Mouse (Mus musculus) lung, embryonic 16.5 days (tissue): Measurements from ENCODE around the gene Pabpn1l. TPM values are rescaled to one million over a fixed set of nuclear protein-coding genes. Genes with fewer than 3 reads are reported as not detected.
A peak's percentile ranks its signal among the peaks of the same experiment; 100 is the strongest.
"Not testable (repeated sequence)": the region's sequence is repeated elsewhere in the genome, so short reads cannot be mapped to it uniquely, and the experiment has no call there.

ENCODE experiments used
- ATAC-seq: fragments of 200-750 bp; cut with Nextera tagmentation; 2 replicates; pipeline ENCODE4 v1.8.0; 2017; ENCODE audit warnings: low read depth, mild to moderate bottlenecking, moderate library complexity
- H3K27ac ChIP-seq: fragments of 300-500 bp; sonication (generic); 2 replicates; pipeline ENCODE4 v1.5.1; 2014; ENCODE audit warnings: mild to moderate bottlenecking, control low read depth, low read length
- H3K27me3 ChIP-seq: fragments of 300-500 bp; sonication (generic); 2 replicates; pipeline ENCODE4 v1.6.1; 2014; ENCODE audit warnings: low read depth, low read length, mixed read lengths; ENCODE audit not compliant: control insufficient read depth, insufficient read depth
- H3K36me3 ChIP-seq: fragments of 300-500 bp; sonication (generic); 2 replicates; pipeline ENCODE4 v1.6.1; 2014; ENCODE audit warnings: low read length; ENCODE audit not compliant: control insufficient read depth, insufficient read depth
- H3K4me1 ChIP-seq: fragments of 300-500 bp; sonication (generic); replicated peaks from 2 replicates; pipeline ENCODE4 v1.6.1; 2014; ENCODE audit warnings: low read length, mixed read lengths; ENCODE audit not compliant: control insufficient read depth, insufficient read depth
- H3K4me2 ChIP-seq: fragments of 300-500 bp; sonication (generic); 2 replicates; pipeline ENCODE4 v1.6.1; 2014; ENCODE audit warnings: low read depth, low read length, control low read depth
- H3K4me3 ChIP-seq: fragments of 300-500 bp; sonication (generic); 2 replicates; pipeline ENCODE4 v1.5.1; 2014; ENCODE audit warnings: mild to moderate bottlenecking, low read length, control low read depth
- H3K9ac ChIP-seq: fragments of 300-500 bp; sonication (generic); 2 replicates; pipeline ENCODE4 v1.6.1; 2014; ENCODE audit warnings: low read length, control low read depth
- H3K9me3 ChIP-seq: fragments of 300-500 bp; sonication (generic); 2 replicates; pipeline ENCODE4 v1.6.1; 2016; ENCODE audit warnings: low read length; ENCODE audit not compliant: control insufficient read depth
- WGBS: fragments of 180-500 bp; shearing (Covaris S2); extraction: QIAGEN DNeasy Blood & Tissue Kit; methylation state at CpG from one replicate; pipeline ENCODE4 v1.1.7; 2014; 5-methylcytosine and 5-hydroxymethylcytosine counted together
- polyA plus RNA-seq: library from polyadenylated mRNA; unstranded; fragments of >200 nt; fragmentation: Nextera tagmentation; extraction: Ambion mirVana; gene quantifications from 2 replicates; pipeline ENCODE4 v1.2.1, GENCODE M21; 2015

Gene Pabpn1l
- polyA plus RNA-seq, 1 experiment from 2014 or later, result not detected

GRCm38 (mm10) chr8:122576648-122577022 lies 45.9 kb downstream of the Pabpn1l start, which contains the start of gene Aprt:
TSS of gene Aprt (minus strand) at chr8:122576909.
- peak; percentile 91 for ATAC-seq
- Histone ChIP-seq H3K9ac (peak within 1 kb of the TSS; percentile 85), H3K4me3 (peak within 1 kb of the TSS; percentile 71), H3K27ac (peak within 1 kb of the TSS; percentile 68), H3K27me3 (no peaks in the 10 kb centered on the region), H3K9me3 (no peaks in the 10 kb centered on the region), H3K4me1 (peaks cover 24% of the 10 kb centered on the region), H3K36me3 (peaks cover 10% of the 10 kb centered on the region), H3K4me2 (peak within 1 kb of the TSS; percentile 67)
- under 1% methylated on average over 39 of the region's 39 CpGs for WGBS

DNA sequence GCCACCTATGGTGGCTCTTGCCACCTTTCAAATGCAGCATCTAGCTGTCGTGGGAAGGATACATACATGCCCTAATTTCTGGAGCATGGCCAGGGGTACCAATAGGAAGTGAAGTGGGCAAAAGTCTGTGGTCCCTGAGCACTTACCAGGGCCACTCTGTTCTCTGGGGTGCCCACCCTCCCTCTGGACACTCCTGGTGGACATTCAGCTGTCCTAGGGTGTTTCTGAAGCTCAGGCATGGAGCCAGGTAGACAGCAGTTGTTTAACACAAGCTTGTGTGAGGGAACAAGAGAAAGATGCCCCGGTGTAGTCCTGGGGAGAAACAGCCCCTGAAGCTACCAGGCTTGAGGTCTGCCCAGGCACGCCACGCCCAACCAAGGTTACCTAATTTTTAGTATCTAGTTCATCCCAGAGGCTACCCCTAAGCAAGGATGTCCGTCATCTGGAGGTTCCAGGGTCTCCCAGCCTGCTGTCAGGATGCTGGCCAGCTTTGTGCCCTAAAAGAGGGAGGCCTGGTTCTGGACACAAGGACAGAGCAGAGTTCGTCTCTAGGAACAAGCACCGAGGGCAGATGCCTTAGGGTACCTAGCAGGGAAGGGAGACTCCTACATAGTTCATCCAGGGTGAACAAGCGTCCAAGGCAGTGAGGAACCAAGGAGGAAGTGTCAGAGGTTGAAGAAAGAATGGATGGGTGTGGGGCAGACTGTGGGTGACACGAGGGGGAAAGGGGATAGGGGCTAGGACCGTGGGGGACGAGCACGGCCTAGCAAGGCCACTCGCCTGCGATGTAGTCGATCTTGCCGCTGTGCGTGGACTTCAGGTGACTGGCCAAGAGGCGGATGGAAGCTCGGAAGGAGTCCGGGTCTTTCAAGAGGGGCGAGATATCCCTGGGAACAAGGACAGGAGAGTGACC lies 46.5 kb downstream of the Pabpn1l start:
- Histone ChIP-seq H3K9ac (peak overlapping the region; percentile 85), H3K36me3 (peaks cover 16% of the 10 kb centered on the region), H3K27me3 (no peaks in the 10 kb centered on the region), H3K4me1 (peaks cover 24% of the 10 kb centered on the region), H3K4me2 (peak overlapping the region; percentile 67), H3K27ac (peak overlapping the region; percentile 68), H3K9me3 (no peaks in the 10 kb centered on the region), H3K4me3 (peak overlapping the region; percentile 71)
- 12% methylated on average over 21 of the region's 21 CpGs for WGBS
- ATAC-seq, result peak; percentile 16

GRCm38 (mm10) chr8:122575286-122575685 lies 47.3 kb downstream of the Pabpn1l start:
- H3K4me1 ChIP-seq, result peaks cover 24% of the 10 kb centered on the region
- H3K9ac ChIP-seq, result no peak overlapping the region
- peak overlapping the region; percentile 67 for H3K4me2 ChIP-seq
- ATAC-seq, result no peak
- H3K9me3 ChIP-seq, result no peaks in the 10 kb centered on the region
- H3K4me3 ChIP-seq, result peak overlapping the region; percentile 71
- no peaks in the 10 kb centered on the region for H3K27me3 ChIP-seq
- H3K27ac ChIP-seq, result peak overlapping the region; percentile 3; the same call in 1 of the 2 replicates
- 50% methylated on average over 8 of the region's 8 CpGs for WGBS
- peaks cover 16% of the 10 kb centered on the region for H3K36me3 ChIP-seq

DNA sequence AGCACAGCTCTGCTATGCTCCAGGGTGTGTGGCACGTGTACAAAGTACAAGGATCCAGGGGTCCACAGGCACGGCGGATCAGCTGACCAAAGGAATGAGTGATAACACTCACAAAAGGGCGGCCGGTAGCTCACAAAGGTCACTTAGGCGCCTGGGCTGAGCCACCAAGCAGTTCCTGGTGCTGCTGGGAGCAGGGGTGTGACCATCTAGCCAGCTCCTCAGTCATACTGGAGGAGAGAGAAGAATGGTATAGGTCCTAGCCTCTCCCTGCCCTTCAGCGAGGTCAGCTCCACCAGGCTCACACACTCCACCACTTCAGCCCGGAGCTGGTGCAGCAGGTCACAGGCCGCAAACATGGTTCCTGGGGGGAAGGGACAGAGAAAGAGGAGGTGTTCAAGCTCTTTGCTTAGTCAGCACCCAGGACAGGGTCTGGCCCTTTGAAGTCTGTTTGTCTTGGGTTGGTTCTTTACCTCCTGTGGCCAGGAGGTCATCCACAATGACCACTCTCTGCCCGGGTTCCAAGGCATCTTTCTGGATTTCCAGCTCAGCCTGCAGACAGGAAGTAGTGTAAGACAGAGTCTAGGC lies 47.8 kb downstream of the Pabpn1l start:
- no peak overlapping the region for H3K9ac ChIP-seq
- peaks cover 16% of the 10 kb centered on the region for H3K36me3 ChIP-seq
- 29% methylated on average over 10 of the region's 10 CpGs for WGBS
- no peak overlapping the region for H3K4me3 ChIP-seq
- H3K9me3 ChIP-seq, result no peaks in the 10 kb centered on the region
- no peaks in the 10 kb centered on the region for H3K27me3 ChIP-seq
- H3K4me2 ChIP-seq, result peak overlapping the region; percentile 67
- ATAC-seq, result no peak
- H3K27ac ChIP-seq, result peak overlapping the region; percentile 3; the same call in 1 of the 2 replicates
- peaks cover 24% of the 10 kb centered on the region for H3K4me1 ChIP-seq

DNA sequence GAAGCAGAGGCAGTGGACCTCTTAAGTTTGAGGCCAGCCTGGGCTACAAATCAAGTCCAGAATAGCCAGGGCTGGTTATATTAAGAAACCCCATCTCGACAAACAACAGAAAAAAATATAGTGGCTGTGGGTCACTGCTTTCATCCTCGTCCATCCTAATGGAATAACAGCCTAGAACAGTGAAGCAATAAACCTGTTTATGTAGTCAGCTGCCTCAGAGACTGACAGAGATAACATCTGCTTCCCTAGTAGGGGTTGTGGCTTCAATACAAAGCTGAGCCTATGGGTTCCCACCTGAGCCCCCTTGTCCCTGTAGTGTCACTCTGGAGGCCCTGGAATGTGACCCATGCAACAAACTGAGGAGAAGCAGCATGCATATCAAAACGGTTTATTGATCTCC lies 48.3 kb downstream of the Pabpn1l start:
- no peak overlapping the region for H3K4me2 ChIP-seq
- ATAC-seq, result no peak
- no peak overlapping the region for H3K27ac ChIP-seq
- peaks cover 26% of the 10 kb centered on the region for H3K4me1 ChIP-seq
- no peak overlapping the region for H3K4me3 ChIP-seq
- no peaks in the 10 kb centered on the region for H3K27me3 ChIP-seq
- WGBS, result 39% methylated on average over 3 of the region's 3 CpGs
- H3K36me3 ChIP-seq, result peaks cover 16% of the 10 kb centered on the region
- no peaks in the 10 kb centered on the region for H3K9me3 ChIP-seq
- no peak overlapping the region for H3K9ac ChIP-seq

DNA sequence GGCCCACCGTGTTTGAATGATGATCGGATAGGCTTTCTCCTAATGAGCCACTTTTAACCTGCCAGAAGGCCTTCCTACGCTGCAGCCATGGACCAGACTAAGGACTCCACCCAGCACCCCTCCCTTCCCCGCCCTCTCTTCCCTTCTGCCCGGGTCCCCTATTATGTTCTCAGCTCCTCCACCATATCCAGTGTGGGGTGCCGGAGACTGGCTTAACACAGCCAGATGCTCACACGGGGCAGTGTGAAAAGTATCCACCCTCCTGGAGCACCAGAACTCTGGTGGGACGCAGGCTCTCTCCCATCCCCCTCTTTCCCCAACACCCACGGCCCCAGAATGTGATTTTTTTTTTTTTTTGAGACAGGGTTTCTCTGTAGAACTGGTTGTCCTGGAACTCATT lies 49.0 kb downstream of the Pabpn1l start:
- Histone ChIP-seq H3K9ac (no peak overlapping the region), H3K4me3 (no peak overlapping the region), H3K27me3 (no peaks in the 10 kb centered on the region), H3K4me2 (no peak overlapping the region), H3K27ac (no peak overlapping the region), H3K9me3 (no peaks in the 10 kb centered on the region), H3K4me1 (peaks cover 32% of the 10 kb centered on the region), H3K36me3 (peaks cover 16% of the 10 kb centered on the region)
- WGBS, result 60% methylated on average over 9 of the region's 9 CpGs
- no peak for ATAC-seq

DNA sequence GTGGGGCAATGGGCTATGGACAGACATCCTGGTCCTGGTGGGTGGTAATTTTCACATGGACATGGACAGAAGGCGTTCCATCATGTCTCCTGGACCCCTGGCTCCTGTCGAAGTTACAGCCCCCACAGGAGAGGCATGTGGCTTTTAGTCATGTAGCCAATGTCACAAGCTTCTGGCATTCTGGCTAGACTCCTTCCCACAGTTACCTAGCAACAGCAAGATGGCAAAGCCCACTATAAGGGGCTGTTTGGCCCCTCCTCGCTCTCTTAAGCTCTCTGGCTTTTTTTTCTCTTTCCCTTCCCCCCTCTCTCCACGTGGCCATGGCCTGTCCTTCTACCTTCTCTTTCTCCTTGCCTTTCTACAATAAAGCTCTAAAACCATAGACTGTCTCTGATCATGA lies 49.4 kb downstream of the Pabpn1l start:
- not testable (repeated sequence) for H3K9ac ChIP-seq, H3K27me3 ChIP-seq, H3K9me3 ChIP-seq, ATAC-seq, H3K4me2 ChIP-seq, H3K4me3 ChIP-seq, H3K27ac ChIP-seq
- WGBS, result 36% methylated on average over 4 of the region's 4 CpGs
- Histone ChIP-seq H3K4me1 (peaks cover 32% of the 10 kb centered on the region), H3K36me3 (peaks cover 16% of the 10 kb centered on the region)

DNA sequence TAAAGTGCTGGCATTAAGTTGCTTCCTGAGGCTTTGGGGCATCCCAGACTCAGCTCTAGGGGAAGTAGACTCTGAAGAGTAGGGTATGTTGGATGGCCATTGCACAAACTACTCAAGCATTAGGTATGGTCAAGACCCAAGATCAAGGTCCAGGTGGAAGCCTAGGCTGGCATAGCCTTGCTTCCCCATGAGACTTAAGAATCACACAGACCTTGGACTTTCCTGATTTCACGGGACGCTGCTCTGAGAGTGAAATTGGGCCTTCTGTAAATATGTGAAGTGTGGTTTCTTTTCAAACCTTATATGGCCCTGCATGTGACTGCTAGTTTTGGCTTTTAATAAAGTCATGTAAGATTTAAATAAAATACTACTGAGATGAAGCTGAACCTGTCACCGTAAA lies 49.8 kb downstream of the Pabpn1l start:
- Histone ChIP-seq H3K4me3 (no peak overlapping the region), H3K36me3 (peaks cover 16% of the 10 kb centered on the region), H3K9me3 (no peaks in the 10 kb centered on the region), H3K4me2 (no peak overlapping the region), H3K4me1 (peaks cover 32% of the 10 kb centered on the region), H3K27me3 (no peaks in the 10 kb centered on the region), H3K9ac (no peak overlapping the region), H3K27ac (no peak overlapping the region)
- no peak for ATAC-seq
- WGBS, result 92% methylated on average over 3 of the region's 3 CpGs

- Histone ChIP-seq H3K9me3 (no peaks in the 10 kb centered on the region), H3K27ac (no peak overlapping the region), H3K4me1 (peaks cover 30% of the 10 kb centered on the region), H3K9ac (no peak overlapping the region), H3K4me2 (no peak overlapping the region), H3K27me3 (no peaks in the 10 kb centered on the region), H3K4me3 (no peak overlapping the region), H3K36me3 (peaks cover 16% of the 10 kb centered on the region)
- ATAC-seq, result no peak
- 86% methylated on average over 17 of the region's 17 CpGs for WGBS
Observed at GRCm38 (mm10) chr8:122571750-122572267, 50.7 kb downstream of the Pabpn1l start.
